In genomic region chr13:22030493-22030892, GRCm38 (mm10) we compare ENCODE assay signal across 11 mouse cellular contexts. TPM values are rescaled to one million over a fixed set of nuclear protein-coding genes. Genes with fewer than 3 reads are reported as not detected.
A peak's percentile ranks its signal among the peaks of the same experiment; 100 is the strongest.
DNase-seq lines count a peak whose midpoint lies in the region; ATAC-seq and TF ChIP-seq lines count a peak whose summit lies in the region.
"Had no signal": no experiment of that assay in that cellular context is flagged by ENCODE, and none has a peak within 500 bp of the region (broad histone marks: within the 10 kb centered on the region; RNA-seq: fewer than 3 reads in every experiment).

No protein-coding gene starts in this region.

- intact Hi-C loops in left cerebral cortex, postnatal 36 days (cut with DNase I), result loop anchor here (5.0 kb wide), 1 partner anchor 1382 kb away; no protein-coding TSS in a partner anchor

- no peak overlapping the region for H3K4me3 ChIP-seq in hindbrain, embryonic 14.5 days (replicated peaks; ENCODE audit: low read length)
- H3K4me3 ChIP-seq in hindbrain, embryonic 13.5 days, result no peak overlapping the region
- no peak overlapping the region for H3K4me3 ChIP-seq in midbrain, embryonic 14.5 days (replicated peaks; ENCODE audit: low read depth, low read length)
- H3K4me3 ChIP-seq in midbrain, embryonic 15.5 days, result no peak overlapping the region
- no peak overlapping the region for H3K4me3 ChIP-seq in thymus, adult 2 months (ENCODE audit: control insufficient read depth, insufficient read depth, low read length)
- H3K4me3 ChIP-seq: embryonic facial prominence, embryonic 12.5 days; heart, embryonic 13.5 days had no signal

- no peaks in the 10 kb centered on the region for H3K9me3 ChIP-seq in hindbrain, embryonic 14.5 days (ENCODE audit: control insufficient read depth, low read length)
- H3K9me3 ChIP-seq in hindbrain, embryonic 13.5 days, result no peaks in the 10 kb centered on the region
- no peaks in the 10 kb centered on the region for H3K9me3 ChIP-seq in midbrain, embryonic 14.5 days (ENCODE audit: control insufficient read depth, low read length)
- no peaks in the 10 kb centered on the region for H3K9me3 ChIP-seq in midbrain, embryonic 15.5 days
- H3K9me3 ChIP-seq: embryonic facial prominence, embryonic 12.5 days; heart, embryonic 13.5 days had no signal

- H3K4me1 ChIP-seq in hindbrain, embryonic 14.5 days (replicated peaks; ENCODE audit: control insufficient read depth, insufficient read depth, low read length), result peaks cover 5% of the 10 kb centered on the region; the same call in 1 of the 2 replicates
- peaks cover 9% of the 10 kb centered on the region for H3K4me1 ChIP-seq in hindbrain, embryonic 13.5 days (replicated peaks)
- peaks cover 5% of the 10 kb centered on the region; the same call in 1 of the 2 replicates for H3K4me1 ChIP-seq in midbrain, embryonic 14.5 days (ENCODE audit: control insufficient read depth, insufficient read depth, low read length)
- H3K4me1 ChIP-seq in midbrain, embryonic 15.5 days, result peaks cover 20% of the 10 kb centered on the region
- H3K4me1 ChIP-seq in thymus, adult 2 months (replicated peaks; ENCODE audit: control insufficient read depth, insufficient read depth, low read length), result peaks cover 5% of the 10 kb centered on the region

- WGBS in hindbrain, embryonic 14.5 days, result 18% methylated on average over 4 of the region's 4 CpGs
- WGBS in hindbrain, embryonic 13.5 days, result 13% methylated on average over 4 of the region's 4 CpGs
- 13% methylated on average over 4 of the region's 4 CpGs for WGBS in midbrain, embryonic 14.5 days
- WGBS in midbrain, embryonic 15.5 days, result 13% methylated on average over 4 of the region's 4 CpGs
- 9% methylated on average over 4 of the region's 4 CpGs for WGBS in thymus, adult 2 months

- no peak for TF ChIP-seq CTCF in thymus, adult 2 months (IDR thresholded peaks at IDR 0.05; ENCODE audit: borderline replicate concordance, control insufficient read depth, extremely low read depth, insufficient read depth, low read length, poor library complexity)

- ATAC-seq in hindbrain, embryonic 14.5 days (ENCODE audit: low FRiP score), result no peak
- no peak for ATAC-seq in hindbrain, embryonic 13.5 days (ENCODE audit: low FRiP score)
- ATAC-seq in midbrain, embryonic 14.5 days (ENCODE audit: low FRiP score, low TSS enrichment), result no peak
- no peak for ATAC-seq in midbrain, embryonic 15.5 days (replicated peaks)

- no peak overlapping the region for H3K4me2 ChIP-seq in hindbrain, embryonic 14.5 days (replicated peaks)
- no peak overlapping the region for H3K4me2 ChIP-seq in hindbrain, embryonic 13.5 days
- H3K4me2 ChIP-seq in midbrain, embryonic 14.5 days (ENCODE audit: low read length), result no peak overlapping the region
- H3K4me2 ChIP-seq in midbrain, embryonic 15.5 days, result no peak overlapping the region
- H3K4me2 ChIP-seq: embryonic facial prominence, embryonic 12.5 days had no signal

- TF ChIP-seq POLR2A in thymus, adult 2 months (IDR thresholded peaks at IDR 0.05; ENCODE audit: control insufficient read depth, extremely low read depth, insufficient read depth, low read length, poor library complexity), result no peak

- H3K9ac ChIP-seq in hindbrain, embryonic 14.5 days, result no peak overlapping the region
- H3K9ac ChIP-seq in hindbrain, embryonic 13.5 days, result no peak overlapping the region
- H3K9ac ChIP-seq in midbrain, embryonic 14.5 days (replicated peaks; ENCODE audit: low read length), result no peak overlapping the region
- no peak overlapping the region for H3K9ac ChIP-seq in midbrain, embryonic 15.5 days
- H3K9ac ChIP-seq: embryonic facial prominence, embryonic 12.5 days had no signal

- peak; percentile 75 for DNase-seq in hindbrain, embryonic 14.5 days (ENCODE audit: low spot score)
- DNase-seq in midbrain, embryonic 14.5 days, result peak; percentile 85
- DNase-seq in ZHBTc4 (ENCODE audit: low read depth, low spot score), result peak; percentile 52
- DNase-seq in retina, postnatal 1 day, result peak; percentile 51
- no peak for DNase-seq in thymus, adult 2 months
- no peak for DNase-seq in left cerebral cortex, postnatal 36 days (ENCODE audit: low spot score in 2 of 2)
- DNase-seq: kidney, adult 8-10 months had no signal

- H3K27ac ChIP-seq in hindbrain, embryonic 14.5 days, result no peak overlapping the region
- H3K27ac ChIP-seq in hindbrain, embryonic 13.5 days, result no peak overlapping the region
- no peak overlapping the region for H3K27ac ChIP-seq in midbrain, embryonic 14.5 days (replicated peaks; ENCODE audit: low read depth, low read length)
- H3K27ac ChIP-seq in midbrain, embryonic 15.5 days, result no peak overlapping the region
- no peak overlapping the region for H3K27ac ChIP-seq in thymus, adult 2 months (ENCODE audit: control insufficient read depth, insufficient read depth, low read length)
- H3K27ac ChIP-seq: embryonic facial prominence, embryonic 12.5 days; heart, embryonic 13.5 days had no signal

- H3K36me3 ChIP-seq in hindbrain, embryonic 14.5 days (replicated peaks; ENCODE audit: control insufficient read depth, insufficient read depth), result no peaks in the 10 kb centered on the region
- H3K36me3 ChIP-seq in hindbrain, embryonic 13.5 days, result no peaks in the 10 kb centered on the region
- H3K36me3 ChIP-seq in midbrain, embryonic 14.5 days (ENCODE audit: control insufficient read depth, insufficient read depth, low read length), result no peaks in the 10 kb centered on the region
- no peaks in the 10 kb centered on the region for H3K36me3 ChIP-seq in midbrain, embryonic 15.5 days (replicated peaks)
- no peaks in the 10 kb centered on the region for H3K36me3 ChIP-seq in thymus, adult 2 months (ENCODE audit: control insufficient read depth, insufficient read depth, low read length)
- H3K36me3 ChIP-seq: embryonic facial prominence, embryonic 12.5 days; heart, embryonic 13.5 days had no signal

- H3K27me3 ChIP-seq in hindbrain, embryonic 14.5 days (ENCODE audit: control insufficient read depth, insufficient read depth, low read length), result no peaks in the 10 kb centered on the region
- no peaks in the 10 kb centered on the region for H3K27me3 ChIP-seq in hindbrain, embryonic 13.5 days
- no peaks in the 10 kb centered on the region for H3K27me3 ChIP-seq in midbrain, embryonic 14.5 days (ENCODE audit: control insufficient read depth, insufficient read depth, low read length)
- H3K27me3 ChIP-seq in midbrain, embryonic 15.5 days (replicated peaks), result no peaks in the 10 kb centered on the region
- H3K27me3 ChIP-seq in thymus, adult 2 months (ENCODE audit: control insufficient read depth, insufficient read depth, low read length), result no peaks in the 10 kb centered on the region
- H3K27me3 ChIP-seq: embryonic facial prominence, embryonic 12.5 days; heart, embryonic 13.5 days had no signal

RNA-seq across cellular contexts. Expression of gene Hist1h2ah, which starts 4.9 kb away (rescaled TPM):
- polyA plus RNA-seq in hindbrain, embryonic 14.5 days (2014; fragmentation: Nextera tagmentation; extraction: Ambion mirVana), result 8.0 TPM in 1 of 2 replicates, not detected in the other
- polyA plus RNA-seq in hindbrain, embryonic 13.5 days (2015; fragmentation: Nextera tagmentation; extraction: Ambion mirVana), result 1.9 TPM in 1 of 2 replicates, not detected in the other
- not detected in 2 replicates for polyA plus RNA-seq in midbrain, embryonic 14.5 days (2014; fragmentation: Nextera tagmentation; extraction: Ambion mirVana)
- 1.9 TPM in 1 of 2 replicates, not detected in the other for polyA plus RNA-seq in midbrain, embryonic 15.5 days (2015; fragmentation: Nextera tagmentation; extraction: Ambion mirVana)
- polyA plus RNA-seq in thymus, adult 2 months (2012; rRNA removed), result 248 and 460 TPM in 2 replicates
- 10 to 100 TPM; 24.6 to 42.5 TPM for total RNA-seq in left cerebral cortex, postnatal 36 days (2021)

RNA-seq across cellular contexts. Expression of gene Hist1h2bk, which starts 5.2 kb away (rescaled TPM):
- 1.5 and 1.6 TPM in 2 replicates for polyA plus RNA-seq in hindbrain, embryonic 14.5 days (2014; fragmentation: Nextera tagmentation; extraction: Ambion mirVana)
- polyA plus RNA-seq in hindbrain, embryonic 13.5 days (2015; fragmentation: Nextera tagmentation; extraction: Ambion mirVana), result 0.84 and 3.1 TPM in 2 replicates
- polyA plus RNA-seq in midbrain, embryonic 14.5 days (2014; fragmentation: Nextera tagmentation; extraction: Ambion mirVana), result 0.86 and 1.1 TPM in 2 replicates
- polyA plus RNA-seq in midbrain, embryonic 15.5 days (2015; fragmentation: Nextera tagmentation; extraction: Ambion mirVana), result 0.54 and 0.63 TPM in 2 replicates
- polyA plus RNA-seq in thymus, adult 2 months (2012; rRNA removed), result 322 and 402 TPM in 2 replicates
- total RNA-seq in left cerebral cortex, postnatal 36 days (2021), result 10 to 100 TPM; 13.0 to 13.3 TPM

RNA-seq across cellular contexts. Expression of gene Hist1h4i, which starts 10.7 kb away (rescaled TPM):
- polyA plus RNA-seq in hindbrain, embryonic 14.5 days (2014; fragmentation: Nextera tagmentation; extraction: Ambion mirVana), result 6.0 and 6.2 TPM in 2 replicates
- 12.2 and 12.9 TPM in 2 replicates for polyA plus RNA-seq in hindbrain, embryonic 13.5 days (2015; fragmentation: Nextera tagmentation; extraction: Ambion mirVana)
- polyA plus RNA-seq in midbrain, embryonic 14.5 days (2014; fragmentation: Nextera tagmentation; extraction: Ambion mirVana), result 6.6 and 6.8 TPM in 2 replicates
- 5.7 and 7.7 TPM in 2 replicates for polyA plus RNA-seq in midbrain, embryonic 15.5 days (2015; fragmentation: Nextera tagmentation; extraction: Ambion mirVana)
- 33.1 and 38.5 TPM in 2 replicates for polyA plus RNA-seq in thymus, adult 2 months (2012; rRNA removed)
- total RNA-seq in left cerebral cortex, postnatal 36 days (2021), result 10 to 100 TPM; 65.2 to 73.2 TPM

RNA-seq across cellular contexts. Expression of gene Hist1h2ag, which starts 12.3 kb away (rescaled TPM):
- polyA plus RNA-seq in hindbrain, embryonic 14.5 days (2014; fragmentation: Nextera tagmentation; extraction: Ambion mirVana), result 4.4 and 5.3 TPM in 2 replicates
- polyA plus RNA-seq in hindbrain, embryonic 13.5 days (2015; fragmentation: Nextera tagmentation; extraction: Ambion mirVana), result 11.9 and 17.6 TPM in 2 replicates
- 9.4 and 11.7 TPM in 2 replicates for polyA plus RNA-seq in midbrain, embryonic 14.5 days (2014; fragmentation: Nextera tagmentation; extraction: Ambion mirVana)
- polyA plus RNA-seq in midbrain, embryonic 15.5 days (2015; fragmentation: Nextera tagmentation; extraction: Ambion mirVana), result 5.4 and 6.8 TPM in 2 replicates
- polyA plus RNA-seq in thymus, adult 2 months (2012; rRNA removed), result 149 and 177 TPM in 2 replicates
- 10 to 100 TPM in 1 of 2 experiments, 1 to 10 TPM in 1; 8.3 to 11.2 TPM for total RNA-seq in left cerebral cortex, postnatal 36 days (2021)

RNA-seq across cellular contexts. Expression of gene Hist1h2bj, which starts 12.5 kb away (rescaled TPM):
- polyA plus RNA-seq in hindbrain, embryonic 14.5 days (2014; fragmentation: Nextera tagmentation; extraction: Ambion mirVana), result 1.8 and 2.5 TPM in 2 replicates
- polyA plus RNA-seq in hindbrain, embryonic 13.5 days (2015; fragmentation: Nextera tagmentation; extraction: Ambion mirVana), result 1.8 and 5.0 TPM in 2 replicates
- 4.1 and 7.9 TPM in 2 replicates for polyA plus RNA-seq in midbrain, embryonic 14.5 days (2014; fragmentation: Nextera tagmentation; extraction: Ambion mirVana)
- polyA plus RNA-seq in midbrain, embryonic 15.5 days (2015; fragmentation: Nextera tagmentation; extraction: Ambion mirVana), result 2.9 and 3.0 TPM in 2 replicates
- 177 and 218 TPM in 2 replicates for polyA plus RNA-seq in thymus, adult 2 months (2012; rRNA removed)
- total RNA-seq in left cerebral cortex, postnatal 36 days (2021), result 10 to 100 TPM; 11.8 to 12.9 TPM

Comparison
In these comparisons a context has a peak if more than half of its experiments do, and no peak if none do; other contexts are left out.
1. DNase-seq: peak in hindbrain, embryonic 14.5 days (single experiment), midbrain, embryonic 14.5 days (single experiment), ZHBTc4 (single experiment) and retina, postnatal 1 day (single experiment); none in thymus, adult 2 months (single experiment) and left cerebral cortex, postnatal 36 days (0 of 2).
2. RNA of gene Hist1h2ah, which starts 4.9 kb away (polyA plus RNA-seq): 248 to 460 TPM in thymus, adult 2 months; 8.0 TPM in hindbrain, embryonic 14.5 days, 1.9 TPM in hindbrain, embryonic 13.5 days, not detected in midbrain, embryonic 14.5 days and 1.9 TPM in midbrain, embryonic 15.5 days; every median in the first group is over 10 times any median in the second.
3. RNA of gene Hist1h2bk, which starts 5.2 kb away (polyA plus RNA-seq): 322 to 402 TPM in thymus, adult 2 months; 0.84 to 3.1 TPM in hindbrain, embryonic 13.5 days, 1.5 to 1.6 TPM in hindbrain, embryonic 14.5 days, 0.86 to 1.1 TPM in midbrain, embryonic 14.5 days and 0.54 to 0.63 TPM in midbrain, embryonic 15.5 days; every median in the first group is over 10 times any median in the second.